Mouse (Mus musculus) layer of hippocampus, adult 8-10 months (tissue): ENCODE measurements around the gene Slc22a20. TPM values are rescaled to one million over a fixed set of nuclear protein-coding genes. Genes with fewer than 3 reads are reported as not detected.

Experiments
- DNase-seq, 2 experiments: peaks; one replicate each; pipeline ENCODE4 v3.0.0; 2022; ENCODE audit warnings: low spot score in 2 of 2
- total RNA-seq, 4 experiments: library from RNA; stranded (reverse); gene quantifications; 2 replicates each; pipeline ENCODE4 v1.2.4; 2022

The Slc22a20 gene
- total RNA-seq, 4 experiments from 2014 or later, result not detected

DNA sequence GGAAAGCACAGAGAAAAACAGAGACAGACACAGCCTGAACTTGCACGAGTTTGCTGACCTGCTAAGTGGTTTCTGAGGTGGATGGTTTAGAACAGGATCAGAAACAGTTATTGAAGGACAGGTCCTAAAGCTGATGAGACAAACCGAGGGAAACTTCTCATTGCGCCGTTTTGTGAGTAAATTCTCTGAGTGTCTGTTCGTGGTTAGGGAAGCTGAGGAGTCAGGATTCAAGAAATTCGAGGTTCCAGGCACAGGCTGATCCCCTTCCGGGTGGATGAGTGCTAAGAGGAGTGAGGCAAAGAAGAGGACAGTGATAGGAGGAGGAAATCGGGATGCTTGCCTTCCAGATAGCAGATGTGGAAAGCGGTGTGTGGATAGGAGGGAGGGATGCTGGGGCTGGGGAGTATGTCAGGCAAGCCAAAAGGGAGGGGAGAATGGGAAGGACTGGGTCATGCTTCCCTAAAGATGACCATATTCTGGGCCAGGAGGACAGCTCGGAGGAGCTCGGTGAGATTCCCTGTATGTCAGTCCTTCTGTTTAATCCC lies 60.6 kb downstream of the Slc22a20 start:
- no peak for DNase-seq

DNA sequence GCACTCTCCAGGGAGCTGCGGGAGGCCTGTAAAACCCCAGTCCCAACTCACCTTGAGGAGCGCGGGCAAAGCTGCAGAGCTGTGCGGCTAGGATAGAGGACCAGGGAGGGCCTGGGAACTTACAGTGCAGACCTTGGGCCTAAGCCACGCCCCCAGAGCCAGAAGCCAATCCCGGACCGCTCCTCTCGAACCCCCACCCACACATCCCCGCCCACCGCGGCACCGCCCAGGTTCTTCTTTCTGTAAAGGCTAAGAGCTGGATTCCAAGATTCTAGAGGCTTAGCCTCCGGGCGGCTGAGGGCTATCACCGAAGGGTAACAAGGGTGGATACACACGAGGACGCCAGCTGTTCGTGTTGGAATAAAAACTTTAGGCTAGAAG lies 61.2 kb downstream of the Slc22a20 start, which contains the start of gene Cdc42ep2:
Gene Cdc42ep2, minus strand, starts transcription at position 104 of the 381 bp plus-strand sequence.
- peak; percentile 84 to 88 for DNase-seq

- peak; percentile 62 to 88 for DNase-seq
These were observed 61.8 kb downstream of the Slc22a20 start for GRCm38 (mm10) chr19:5923990-5924712.

DNA sequence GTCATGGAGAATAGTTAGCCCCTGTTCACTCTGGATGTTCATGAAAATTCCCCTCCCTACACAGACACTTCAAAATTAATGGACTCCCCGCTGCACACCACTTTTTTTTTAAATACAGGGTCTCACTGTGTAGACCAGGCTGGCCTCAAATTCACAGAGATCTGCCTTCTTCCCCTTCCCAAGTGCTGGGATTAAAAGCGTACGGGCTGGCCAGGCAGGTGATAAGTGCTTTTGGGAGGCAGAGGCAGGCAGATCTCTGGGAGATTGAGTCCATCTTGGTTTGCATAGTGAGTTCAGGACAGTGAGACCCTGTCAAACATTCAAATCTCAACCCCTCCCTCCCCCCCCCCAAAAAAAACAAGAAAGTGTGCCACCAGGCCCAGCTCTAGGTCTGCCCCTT lies 63.0 kb downstream of the Slc22a20 start:
- no peak for DNase-seq

GRCm38 (mm10) chr19:5922119-5922942 lies 63.6 kb downstream of the Slc22a20 start:
- no peak for DNase-seq

DNA sequence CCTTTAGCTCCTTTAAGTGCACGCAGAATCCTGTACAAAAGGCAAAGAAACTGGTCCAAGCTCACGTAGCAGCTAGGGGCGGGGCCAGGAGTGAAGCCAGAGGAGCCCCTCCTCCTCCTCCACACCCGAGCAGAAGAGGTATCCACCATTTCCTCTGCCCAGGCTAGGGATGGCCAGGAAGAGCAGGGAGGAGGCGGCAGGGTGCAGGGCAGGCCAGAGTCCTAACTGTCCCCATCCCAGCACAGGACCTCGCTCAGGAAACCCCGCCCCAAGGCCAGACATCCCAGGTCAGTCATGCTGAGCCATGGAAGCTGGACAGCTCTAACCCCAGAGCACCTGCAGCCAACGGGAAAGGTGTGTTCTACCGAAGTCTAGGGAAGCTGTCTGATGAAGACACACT lies 64.2 kb downstream of the Slc22a20 start:
- no peak for DNase-seq

Other genes with a start within 250 kb of the Slc22a20 start
- gene Ltbp3, start 245.2 kb downstream of the Slc22a20 start, total RNA-seq, result 10 to 100 TPM; 30.4 to 40.5 (median 33.1) TPM
- 10 to 100 TPM; 77.7 to 94.4 (median 88.1) TPM for gene Scyl1, start 214.7 kb downstream of the Slc22a20 start, total RNA-seq
- 10 to 100 TPM; 10.4 to 20.8 (median 16.3) TPM for gene Frmd8, start 110.9 kb downstream of the Slc22a20 start, total RNA-seq
- gene Slc25a45, start 108.3 kb downstream of the Slc22a20 start, total RNA-seq, result 1 to 10 TPM; 3.1 to 7.1 (median 4.5) TPM
- gene Tigd3, start 92.0 kb downstream of the Slc22a20 start, total RNA-seq, result 1 to 10 TPM; 2.2 to 3.5 (median 2.9) TPM
- gene Dpf2, start 73.1 kb downstream of the Slc22a20 start, total RNA-seq, result 100 to 1,000 TPM in 1 of 4 experiments, 10 to 100 TPM in 3; 89.6 to 135 (median 97.5) TPM
- 1 to 10 TPM; 4.4 to 6.0 (median 5.4) TPM for gene Cdc42ep2, start 61.3 kb downstream of the Slc22a20 start, total RNA-seq
- 1 to 10 TPM; 4.4 to 8.2 (median 7.1) TPM for gene Pola2, start 21.9 kb downstream of the Slc22a20 start, total RNA-seq
- gene Capn1, start 29.8 kb upstream of the Slc22a20 start, total RNA-seq, result 10 to 100 TPM; 23.7 to 27.7 (median 25.1) TPM
- 10 to 100 TPM; 40.4 to 48.8 (median 43.7) TPM for gene Syvn1, start 60.4 kb upstream of the Slc22a20 start, total RNA-seq
- 10 to 100 TPM; 43.5 to 51.3 (median 46.1) TPM for gene Mrpl49, start 71.6 kb upstream of the Slc22a20 start, total RNA-seq
- 100 to 1,000 TPM; 653 to 927 (median 780) TPM for gene Fau, start 71.7 kb upstream of the Slc22a20 start, total RNA-seq
- gene Znhit2, start 75.0 kb upstream of the Slc22a20 start, total RNA-seq, result 10 to 100 TPM; 27.0 to 38.4 (median 32.4) TPM
- gene Tm7sf2, start 82.2 kb upstream of the Slc22a20 start, total RNA-seq, result 10 to 100 TPM; 21.7 to 30.5 (median 26.6) TPM
- 100 to 1,000 TPM in 2 of 4 experiments, 10 to 100 TPM in 2; 90.4 to 103 (median 99.8) TPM for gene Vps51, start 91.1 kb upstream of the Slc22a20 start, total RNA-seq
- gene Tmem262, start 93.9 kb upstream of the Slc22a20 start, total RNA-seq, result not detected
- 1 to 10 TPM in 1 of 4 experiments, not detected in 3; 2.3 TPM for gene Gm28374, start 96.1 kb upstream of the Slc22a20 start, total RNA-seq
- gene Zfpl1, start 98.8 kb upstream of the Slc22a20 start, total RNA-seq, result 10 to 100 TPM; 38.8 to 44.1 (median 41.4) TPM
- gene Cdca5, start 98.8 kb upstream of the Slc22a20 start, total RNA-seq, result under 1 TPM in 1 of 4 experiments, not detected in 3; 0.31 TPM
- not detected for gene AC131692.1, start 108.3 kb upstream of the Slc22a20 start, total RNA-seq
- under 1 TPM in 3 of 4 experiments, not detected in 1; 0.14 to 0.25 (median 0.17) TPM for gene Naaladl1, start 119.6 kb upstream of the Slc22a20 start, total RNA-seq
- gene Sac3d1, start 132.5 kb upstream of the Slc22a20 start, total RNA-seq, result 10 to 100 TPM; 11.0 to 13.4 (median 12.9) TPM
- gene Snx15, start 142.2 kb upstream of the Slc22a20 start, total RNA-seq, result 10 to 100 TPM; 38.7 to 43.0 (median 41.8) TPM
- 1 to 10 TPM in 1 of 4 experiments, under 1 TPM in 2, not detected in 1; 0.83 to 1.3 (median 0.96) TPM for gene Batf2, start 154.8 kb upstream of the Slc22a20 start, total RNA-seq
- gene Arl2, start 155.4 kb upstream of the Slc22a20 start, total RNA-seq, result 10 to 100 TPM; 79.8 to 93.3 (median 85.0) TPM
- gene Majin, start 198.2 kb upstream of the Slc22a20 start, total RNA-seq, result not detected
- gene Gpha2, start 240.2 kb upstream of the Slc22a20 start, total RNA-seq, result not detected
- 100 to 1,000 TPM; 126 to 136 (median 128) TPM for gene Ppp2r5b, start 249.7 kb upstream of the Slc22a20 start, total RNA-seq